ENCODE assay signal across 25 mouse cellular contexts in the genomic region with DNA sequence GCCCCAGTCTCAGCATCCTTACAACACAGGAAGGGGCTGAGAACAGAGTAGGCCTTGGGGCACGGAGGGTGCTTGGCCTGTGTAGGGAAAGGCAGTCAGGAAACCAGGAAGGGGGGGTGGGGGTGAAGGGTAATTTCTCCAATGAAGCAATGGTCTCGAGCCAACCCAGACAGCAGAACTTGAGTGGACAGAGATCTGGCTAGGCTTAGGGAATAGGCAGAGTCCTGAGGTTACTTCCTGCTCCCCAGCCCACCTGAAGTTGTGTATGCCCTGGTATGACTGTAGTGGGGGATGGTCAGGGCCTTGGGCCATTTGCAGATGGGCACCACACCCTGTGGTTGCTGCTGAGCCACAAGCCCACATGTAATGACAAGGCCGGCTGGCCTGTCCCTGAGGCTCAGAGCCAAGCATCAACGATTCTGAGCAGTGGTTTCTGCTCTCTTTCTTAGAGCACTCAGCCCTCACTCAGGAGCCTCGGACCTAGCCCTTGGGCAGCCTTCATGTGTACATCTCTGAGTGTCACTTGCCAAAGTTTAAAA. TPM values are rescaled to one million over a fixed set of nuclear protein-coding genes. Genes with fewer than 3 reads are reported as not detected.
A peak's percentile ranks its signal among the peaks of the same experiment; 100 is the strongest.
DNase-seq lines count a peak whose midpoint lies in the region; ATAC-seq and TF ChIP-seq lines count a peak whose summit lies in the region.
"Had no signal": no experiment of that assay in that cellular context is flagged by ENCODE, and none has a peak within 500 bp of the region (broad histone marks: within the 10 kb centered on the region; RNA-seq: fewer than 3 reads in every experiment).

No protein-coding gene starts in this region.

- H3K4me3 ChIP-seq in stomach, embryonic 14.5 days (ENCODE audit: low read depth, low read length), result no peak overlapping the region
- H3K4me3 ChIP-seq in stomach, postnatal 0 days (ENCODE audit: low read depth, low read length), result no peak overlapping the region
- H3K4me3 ChIP-seq: embryonic facial prominence, embryonic 12.5 days; heart, embryonic 10.5 days; hindbrain, embryonic 10.5 days; intestine, embryonic 15.5 days; midbrain, embryonic 12.5 days; stomach, embryonic 15.5 days had no signal

- H3K4me1 ChIP-seq in stomach, embryonic 14.5 days (ENCODE audit: control insufficient read depth, insufficient read depth, low read length), result 0 out of 2 replicates have a peak, but pooled peaks cover 9% of the 10 kb centered on the region
- H3K4me1 ChIP-seq in stomach, postnatal 0 days (replicated peaks; ENCODE audit: control insufficient read depth, insufficient read depth), result no peaks in the 10 kb centered on the region
- H3K4me1 ChIP-seq: midbrain, embryonic 12.5 days had no signal

- WGBS in stomach, embryonic 14.5 days, result 74% methylated on average over 5 of the region's 5 CpGs
- WGBS in stomach, postnatal 0 days, result 72% methylated on average over 5 of the region's 5 CpGs

- no peak overlapping the region for H3K9ac ChIP-seq in stomach, embryonic 14.5 days (replicated peaks; ENCODE audit: low read depth, low read length)
- H3K9ac ChIP-seq in stomach, postnatal 0 days (ENCODE audit: low read length), result no peak overlapping the region
- H3K9ac ChIP-seq: embryonic facial prominence, embryonic 12.5 days; forebrain, postnatal 0 days; intestine, embryonic 15.5 days; liver, embryonic 14.5 days; midbrain, embryonic 12.5 days; stomach, embryonic 15.5 days had no signal

- no peak overlapping the region for H3K4me2 ChIP-seq in stomach, embryonic 14.5 days (replicated peaks; ENCODE audit: low read depth, low read length)
- H3K4me2 ChIP-seq in stomach, postnatal 0 days (replicated peaks; ENCODE audit: low read depth), result no peak overlapping the region
- H3K4me2 ChIP-seq: embryonic facial prominence, embryonic 12.5 days; intestine, embryonic 15.5 days; midbrain, embryonic 12.5 days; stomach, embryonic 15.5 days had no signal

- no peaks in the 10 kb centered on the region for H3K9me3 ChIP-seq in stomach, embryonic 14.5 days (ENCODE audit: control insufficient read depth, low read depth, low read length)
- no peaks in the 10 kb centered on the region for H3K9me3 ChIP-seq in stomach, postnatal 0 days (ENCODE audit: control insufficient read depth, low read length)
- H3K9me3 ChIP-seq: embryonic facial prominence, embryonic 12.5 days; G1E; heart, embryonic 10.5 days; intestine, embryonic 15.5 days; midbrain, embryonic 12.5 days; stomach, embryonic 15.5 days had no signal

- 0 out of 2 replicates have a peak, but pooled peaks have one; percentile 42 for ATAC-seq in stomach, embryonic 14.5 days (ENCODE audit: insufficient number of reproducible peaks, insufficient read depth, low FRiP score, low read depth)
- no peak for ATAC-seq in stomach, postnatal 0 days (ENCODE audit: low FRiP score, low TSS enrichment)
- ATAC-seq in granulocyte monocyte progenitor cell, adult 5-6 weeks (replicated peaks; ENCODE audit: poor library complexity, severe bottlenecking), result peak; percentile 35
- ATAC-seq in megakaryocyte progenitor cell, adult 5-6 weeks (replicated peaks; ENCODE audit: poor library complexity), result peak; percentile 31; the same call in 1 of the 2 replicates
- ATAC-seq: forebrain, postnatal 0 days; hindbrain, embryonic 16.5 days; intestine, embryonic 15.5 days had no signal

- H3K27me3 ChIP-seq in stomach, embryonic 14.5 days (ENCODE audit: control insufficient read depth, insufficient read depth, low read length), result no peaks in the 10 kb centered on the region
- H3K27me3 ChIP-seq in stomach, postnatal 0 days (ENCODE audit: control insufficient read depth, insufficient read depth, low read length), result no peaks in the 10 kb centered on the region
- H3K27me3 ChIP-seq: embryonic facial prominence, embryonic 12.5 days; intestine, embryonic 15.5 days; midbrain, embryonic 12.5 days; stomach, embryonic 15.5 days had no signal

- no peak for TF ChIP-seq CTCF in stomach, postnatal 0 days (IDR thresholded peaks at IDR 0.05; ENCODE audit: low read depth)

- no peaks in the 10 kb centered on the region for H3K36me3 ChIP-seq in stomach, embryonic 14.5 days (ENCODE audit: control insufficient read depth, insufficient read depth, low read length)
- H3K36me3 ChIP-seq in stomach, postnatal 0 days (ENCODE audit: control insufficient read depth, insufficient read depth, low read length), result no peaks in the 10 kb centered on the region
- H3K36me3 ChIP-seq: embryonic facial prominence, embryonic 12.5 days; G1E; heart, embryonic 10.5 days; hindbrain, embryonic 10.5 days; intestine, embryonic 15.5 days; midbrain, embryonic 12.5 days; stomach, embryonic 15.5 days had no signal

- no peak for DNase-seq in stomach, postnatal 0 days (ENCODE audit: low spot score)
- no peak for DNase-seq in lung, postnatal 14 days
- DNase-seq in lung, adult 18-20 months, result no peak
- no peak for DNase-seq in heart, adult 11 months
- DNase-seq: adrenal gland, postnatal 10 days; cerebellum, adult 18-20 months; cerebellum, postnatal 14 days; forebrain, postnatal 0 days; gastrocnemius, postnatal 36 days; kidney, adult 9 months; kidney, postnatal 14 days; thymus, adult 18-20 months; thymus, postnatal 36 days had no signal

- TF ChIP-seq EP300 in stomach, postnatal 0 days (optimal IDR thresholded peaks at IDR 0.05), result no peak

- H3K27ac ChIP-seq in stomach, embryonic 14.5 days (ENCODE audit: low read length), result no peak overlapping the region
- H3K27ac ChIP-seq in stomach, postnatal 0 days (replicated peaks), result no peak overlapping the region
- H3K27ac ChIP-seq: embryonic facial prominence, embryonic 12.5 days; heart, embryonic 10.5 days; hindbrain, embryonic 10.5 days; intestine, embryonic 15.5 days; liver, embryonic 14.5 days; midbrain, embryonic 12.5 days; stomach, embryonic 15.5 days had no signal

RNA-seq across cellular contexts. Expression of gene Gpc1, which starts 15.6 kb away (rescaled TPM):
- polyA plus RNA-seq in stomach, embryonic 14.5 days (2014; fragmentation: Nextera tagmentation; extraction: Ambion mirVana), result 48.3 and 49.7 TPM in 2 replicates
- 14.0 and 15.5 TPM in 2 replicates for polyA plus RNA-seq in stomach, postnatal 0 days (2015; fragmentation: Nextera tagmentation; extraction: Ambion mirVana)
- total RNA-seq in granulocyte monocyte progenitor cell, adult 5-6 weeks (2014; fragmentation: Nextera tagmentation), result 63.6 and 65.2 TPM in 2 replicates
- 70.6 and 74.6 TPM in 2 replicates for total RNA-seq in granulocyte monocyte progenitor cell, adult 5-6 weeks (2017)
- total RNA-seq in megakaryocyte progenitor cell, adult 5-6 weeks (2015), result 41.5 and 51.3 TPM in 2 replicates
- 58.8 and 70.5 TPM in 2 replicates for total RNA-seq in megakaryocyte progenitor cell, adult 5-6 weeks (2017)
- polyA plus RNA-seq: G1E had no signal
